Mouse (Mus musculus) ES-Bruce4 (cell line): Measurements from ENCODE around the gene Lamp1. TPM values are rescaled to one million over a fixed set of nuclear protein-coding genes. Genes with fewer than 3 reads are reported as not detected.

Experiments used
- H3K27ac ChIP-seq: 2 replicates; pipeline ENCODE4 v1.5.1; 2012; ENCODE audit warnings: low read length, inconsistent platforms; ENCODE audit not compliant: insufficient read depth
- H3K27me3 ChIP-seq: 2 replicates; pipeline ENCODE4 v1.6.1; 2012; ENCODE audit warnings: mild to moderate bottlenecking, low read length, inconsistent platforms; ENCODE audit not compliant: control insufficient read depth, poor library complexity, insufficient read depth, severe bottlenecking
- H3K36me3 ChIP-seq: 2 replicates; pipeline ENCODE4 v1.6.1; 2012; ENCODE audit warnings: inconsistent platforms, mild to moderate bottlenecking, low read length, moderate library complexity; ENCODE audit not compliant: control insufficient read depth, poor library complexity, insufficient read depth, severe bottlenecking
- H3K4me1 ChIP-seq: one replicate; pipeline ENCODE4 v1.8.1; 2011; ENCODE audit warnings: low read length; ENCODE audit not compliant: control insufficient read depth, insufficient read depth
- H3K4me3 ChIP-seq: 2 replicates; pipeline ENCODE4 v1.5.1; 2011; ENCODE audit warnings: low read depth, mild to moderate bottlenecking, low read length
- H3K9ac ChIP-seq: 2 replicates; pipeline ENCODE4 v1.6.1; 2012; ENCODE audit warnings: low read depth, mild to moderate bottlenecking, inconsistent platforms; ENCODE audit not compliant: poor library complexity, severe bottlenecking
- H3K9me3 ChIP-seq: replicated peaks from 2 replicates; pipeline ENCODE4 v1.6.1; 2012; ENCODE audit warnings: mild to moderate bottlenecking, low read length, inconsistent platforms; ENCODE audit not compliant: control insufficient read depth, poor library complexity, insufficient read depth, severe bottlenecking
- CTCF ChIP-seq: IDR thresholded peaks from one replicate; pipeline ENCODE4 v1.8.1; 2011; ENCODE audit warnings: low read depth, low read length
- EP300 ChIP-seq: IDR thresholded peaks from 2 replicates; pipeline ENCODE4 v1.6.1; 2011; ENCODE audit warnings: low read depth, low read length; ENCODE audit not compliant: insufficient read depth
- POLR2A ChIP-seq: IDR thresholded peaks from one replicate; pipeline ENCODE4 v1.8.1; 2011; ENCODE audit warnings: low read length; ENCODE audit not compliant: insufficient read depth
- polyA plus RNA-seq: library from polyadenylated mRNA; stranded (reverse); fragments of >200 nt; gene quantifications from 2 replicates; pipeline ENCODE4 v1.2.4, GENCODE M21; 2011; ENCODE audit warnings: low read depth; ENCODE audit not compliant: missing spikeins, insufficient read depth, insufficient read length

The Lamp1 gene
- polyA plus RNA-seq, 1 experiment = 247 TPM

GRCm38 (mm10) chr8:13224426-13224825 is 65.5 kb downstream of the Lamp1 start:
- Histone ChIP-seq H3K4me3 (no peak overlapping the region), H3K36me3 (no peaks in the 10 kb centered on the region), H3K27ac (no peak overlapping the region), H3K27me3 (no peaks in the 10 kb centered on the region), H3K4me1 (no peaks in the 10 kb centered on the region), H3K9ac (no peak overlapping the region), H3K9me3 (no peaks in the 10 kb centered on the region)
- TF ChIP-seq CTCF = no peak
- no peak for TF ChIP-seq POLR2A
- no peak for TF ChIP-seq EP300

Other genes with a start within 250 kb of the Lamp1 start
- not detected in 2 replicates for gene F7, start 133.1 kb upstream of the Lamp1 start, polyA plus RNA-seq
- 0.24 TPM in 1 of 2 replicates, not detected in the other for gene F10, start 121.9 kb upstream of the Lamp1 start, polyA plus RNA-seq
- gene Proz, start 98.2 kb upstream of the Lamp1 start, polyA plus RNA-seq = not detected in 2 replicates
- 44.1 and 44.8 TPM in 2 replicates for gene Pcid2, start 53.7 kb upstream of the Lamp1 start, polyA plus RNA-seq
- 68.0 and 83.3 TPM in 2 replicates for gene Cul4a, start 53.5 kb upstream of the Lamp1 start, polyA plus RNA-seq
- gene Grtp1, start 41.5 kb downstream of the Lamp1 start, polyA plus RNA-seq = 29.0 and 35.2 TPM in 2 replicates
- gene Adprhl1, start 95.0 kb downstream of the Lamp1 start, polyA plus RNA-seq = not detected in 2 replicates
- gene Dcun1d2, start 129.0 kb downstream of the Lamp1 start, polyA plus RNA-seq = 14.4 and 15.3 TPM in 2 replicates
- gene Tmco3, start 129.0 kb downstream of the Lamp1 start, polyA plus RNA-seq = 12.7 and 15.1 TPM in 2 replicates
- gene Tfdp1, start 179.6 kb downstream of the Lamp1 start, polyA plus RNA-seq = 172 and 175 TPM in 2 replicates
- not detected in 2 replicates for gene Atp4b, start 237.7 kb downstream of the Lamp1 start, polyA plus RNA-seq
- gene Grk1, start 245.9 kb downstream of the Lamp1 start, polyA plus RNA-seq = not detected in 2 replicates